Mouse (Mus musculus): ENCODE data around the gene Chrna4.

GRCm38 (mm10) chr2:181060127-181060526, 16.8 kb upstream of the Chrna4 start:
- no peak for TF ChIP-seq POLR2A (IDR thresholded peaks at IDR 0.05; ENCODE audit: insufficient read length, low read depth)
- TF ChIP-seq TCF12 (IDR thresholded peaks at IDR 0.05; ENCODE audit: insufficient read depth, poor library complexity, severe bottlenecking): no peak
- TF ChIP-seq CEBPB (IDR thresholded peaks at IDR 0.05; ENCODE audit: insufficient read depth, poor library complexity, severe bottlenecking): no peak
- TF ChIP-seq POLR2AphosphoS2 (IDR thresholded peaks at IDR 0.05; ENCODE audit: insufficient read length, low read depth): no peak
